Comparison of ENCODE assay signal across 1 mouse cellular context in genomic region chr6:124297378-124297777, GRCm38 (mm10). TPM values are rescaled to one million over a fixed set of nuclear protein-coding genes. Genes with fewer than 3 reads are reported as not detected.
"Had no signal": no experiment of that assay in that cellular context is flagged by ENCODE, and none has a peak within 500 bp of the region (broad histone marks: within the 10 kb centered on the region; RNA-seq: fewer than 3 reads in every experiment).

No protein-coding gene starts in this region.

RNA-seq across cellular contexts. Expression of gene Cd163, which starts 7.1 kb away (rescaled TPM):
- polyA plus RNA-seq: neural tube, embryonic 11.5 days had no signal
